Mouse (Mus musculus): ENCODE measurements at regions not wholly inside any gene's neighbourhood (a gene's known extent, or its start where the extent isn't known, plus 50 kb on each side); places are given as distances from the start of the nearest gene placed in this dataset.

GRCm38 (mm10) chr3:38270742-38271141 lies 213.9 kb downstream of the Ankrd50 start:
- TF ChIP-seq CTCF (IDR thresholded peaks at IDR 0.05; ENCODE audit: extremely low read depth, insufficient read length, insufficient replicate concordance, low read depth, low read length) (no peak), POLR2A (IDR thresholded peaks at IDR 0.05; ENCODE audit: low read depth, low read length) (no peak)
